Mouse (Mus musculus): ENCODE measurements at regions not wholly inside any gene's neighbourhood (a gene's known extent, or its start where the extent isn't known, plus 50 kb on each side); places are given as distances from the start of the nearest gene placed in this dataset.

GRCm38 (mm10) chr7:136127576-136127975 is 411.4 kb upstream of the Mki67 start:
- TF ChIP-seq POLR2A (IDR thresholded peaks at IDR 0.05; ENCODE audit: low read depth, low read length), result no peak
- TF ChIP-seq CTCF (IDR thresholded peaks at IDR 0.05; ENCODE audit: borderline replicate concordance, insufficient read depth, low read length), result no peak

Measured in embryonic fibroblast, embryonic 13.5 days (primary cell).